Mouse (Mus musculus) heart, embryonic 12.5 days (tissue): ENCODE measurements around the gene Rnf145. TPM values are rescaled to one million over a fixed set of nuclear protein-coding genes. Genes with fewer than 3 reads are reported as not detected.

ENCODE experiments used
- ATAC-seq: fragments of 200-750 bp; cut with Nextera tagmentation; 2 replicates; pipeline ENCODE4 v1.8.0; 2017; ENCODE audit warnings: moderate TSS enrichment, moderate library complexity; ENCODE audit not compliant: insufficient number of reproducible peaks, low FRiP score
- H3K27ac ChIP-seq: fragments of 300-500 bp; sonication (generic); 2 replicates; pipeline ENCODE4 v1.5.1; 2016; ENCODE audit warnings: mild to moderate bottlenecking, moderate library complexity; ENCODE audit not compliant: poor library complexity, severe bottlenecking
- H3K27me3 ChIP-seq: fragments of 300-500 bp; sonication (generic); replicated peaks from 2 replicates; pipeline ENCODE4 v1.6.1; 2016; ENCODE audit warnings: mild to moderate bottlenecking, moderate library complexity
- H3K36me3 ChIP-seq: fragments of 300-500 bp; sonication (generic); 2 replicates; pipeline ENCODE4 v1.6.1; 2016; ENCODE audit warnings: mild to moderate bottlenecking, moderate library complexity
- H3K4me1 ChIP-seq: fragments of 300-500 bp; sonication (generic); replicated peaks from 2 replicates; pipeline ENCODE4 v1.6.1; 2016; ENCODE audit warnings: mild to moderate bottlenecking
- H3K4me2 ChIP-seq: fragments of 300-500 bp; sonication (generic); 2 replicates; pipeline ENCODE4 v1.6.1; 2016; ENCODE audit warnings: mild to moderate bottlenecking, moderate library complexity
- H3K4me3 ChIP-seq: fragments of 300-500 bp; sonication (generic); 2 replicates; pipeline ENCODE4 v1.5.1; 2016; ENCODE audit warnings: mild to moderate bottlenecking
- H3K9ac ChIP-seq: fragments of 300-500 bp; sonication (generic); 2 replicates; pipeline ENCODE4 v1.6.1; 2016; ENCODE audit warnings: mild to moderate bottlenecking, moderate library complexity
- H3K9me3 ChIP-seq: fragments of 300-500 bp; sonication (generic); replicated peaks from 2 replicates; pipeline ENCODE4 v1.6.1; 2016; ENCODE audit warnings: mild to moderate bottlenecking, moderate library complexity
- WGBS: fragments of 180-500 bp; shearing (Covaris S2); methylation state at CpG from one replicate; pipeline ENCODE4 v1.1.7; 2016; 5-methylcytosine and 5-hydroxymethylcytosine counted together
- polyA plus RNA-seq: library from polyadenylated mRNA; unstranded; fragments of >200 nt; fragmentation: Nextera tagmentation; extraction: Ambion mirVana; gene quantifications from 2 replicates; pipeline ENCODE4 v1.2.1, GENCODE M21; 2016

Gene Rnf145
- polyA plus RNA-seq, 1 experiment from 2014 or later = 70.6 TPM

GRCm38 (mm10) chr11:44512044-44513025, 6.4 kb upstream of the Rnf145 start:
- Histone ChIP-seq H3K27ac (0 out of 2 replicates have a peak overlapping the region, but pooled peaks have one; percentile 21), H3K36me3 (no peaks in the 10 kb centered on the region), H3K4me2 (no peak overlapping the region), H3K4me1 (peaks cover 11% of the 10 kb centered on the region; the same call in 1 of the 2 replicates), H3K4me3 (no peak overlapping the region), H3K27me3 (no peaks in the 10 kb centered on the region), H3K9me3 (no peaks in the 10 kb centered on the region), H3K9ac (no peak overlapping the region)
- WGBS = 62% methylated on average over 14 of the region's 14 CpGs
- peak; percentile 78 for ATAC-seq

GRCm38 (mm10) chr11:44513026-44513422, 5.7 kb upstream of the Rnf145 start:
- H3K27me3 ChIP-seq = no peaks in the 10 kb centered on the region
- H3K27ac ChIP-seq = no peak overlapping the region
- H3K9me3 ChIP-seq = no peaks in the 10 kb centered on the region
- H3K4me2 ChIP-seq = no peak overlapping the region
- no peak for ATAC-seq
- peaks cover 14% of the 10 kb centered on the region; the same call in 1 of the 2 replicates for H3K4me1 ChIP-seq
- 59% methylated on average over 2 of the region's 2 CpGs for WGBS
- no peak overlapping the region for H3K9ac ChIP-seq
- no peak overlapping the region for H3K4me3 ChIP-seq
- no peaks in the 10 kb centered on the region for H3K36me3 ChIP-seq

- no peaks in the 10 kb centered on the region for H3K36me3 ChIP-seq
- H3K4me3 ChIP-seq = no peak overlapping the region
- no peaks in the 10 kb centered on the region for H3K27me3 ChIP-seq
- WGBS = 64% methylated on average over 2 of the region's 2 CpGs
- H3K4me2 ChIP-seq = no peak overlapping the region
- H3K9ac ChIP-seq = no peak overlapping the region
- H3K4me1 ChIP-seq = peaks cover 6% of the 10 kb centered on the region; the same call in 1 of the 2 replicates
- no peak overlapping the region for H3K27ac ChIP-seq
- no peak for ATAC-seq
- no peaks in the 10 kb centered on the region for H3K9me3 ChIP-seq
These were observed 4.1 kb upstream of the Rnf145 start for GRCm38 (mm10) chr11:44514666-44515065.

- no peaks in the 10 kb centered on the region for H3K9me3 ChIP-seq
- no peak for ATAC-seq
- no peaks in the 10 kb centered on the region for H3K27me3 ChIP-seq
- 37% methylated on average over 1 of the region's 1 CpGs for WGBS
- no peak overlapping the region for H3K9ac ChIP-seq
- peaks cover 9% of the 10 kb centered on the region; the same call in 1 of the 2 replicates for H3K4me1 ChIP-seq
- H3K4me3 ChIP-seq = no peak overlapping the region
- H3K36me3 ChIP-seq = no peaks in the 10 kb centered on the region
- H3K27ac ChIP-seq = no peak overlapping the region
- H3K4me2 ChIP-seq = no peak overlapping the region
These were observed 2.4 kb upstream of the Rnf145 start for GRCm38 (mm10) chr11:44516362-44516761.

GRCm38 (mm10) chr11:44517561-44518280, 1.0 kb upstream of the Rnf145 start:
- H3K27me3 ChIP-seq = no peaks in the 10 kb centered on the region
- no peak overlapping the region for H3K27ac ChIP-seq
- ATAC-seq = no peak
- peak overlapping the region; percentile 97 for H3K4me3 ChIP-seq
- H3K4me2 ChIP-seq = no peak overlapping the region
- no peaks in the 10 kb centered on the region for H3K36me3 ChIP-seq
- 57% methylated on average over 6 of the region's 6 CpGs for WGBS
- no peaks in the 10 kb centered on the region for H3K9me3 ChIP-seq
- no peak overlapping the region for H3K9ac ChIP-seq
- H3K4me1 ChIP-seq = peaks cover 13% of the 10 kb centered on the region

- H3K4me1 ChIP-seq = peaks cover 24% of the 10 kb centered on the region
These were observed 559 bp downstream of the Rnf145 start for GRCm38 (mm10) chr11:44519096-44519949.

GRCm38 (mm10) chr11:44519950-44520761, 1.4 kb downstream of the Rnf145 start:
- ATAC-seq = peak; percentile 85
- H3K36me3 ChIP-seq = peaks cover 5% of the 10 kb centered on the region
- peak overlapping the region; percentile 97 for H3K4me3 ChIP-seq
- H3K27ac ChIP-seq = peak overlapping the region; percentile 95
- under 1% methylated on average over 28 of the region's 28 CpGs for WGBS
- H3K9me3 ChIP-seq = no peaks in the 10 kb centered on the region
- H3K9ac ChIP-seq = peak overlapping the region; percentile 98
- H3K4me1 ChIP-seq = peaks cover 24% of the 10 kb centered on the region
- H3K27me3 ChIP-seq = no peaks in the 10 kb centered on the region
- peak overlapping the region; percentile 76 for H3K4me2 ChIP-seq

More at GRCm38 (mm10) chr11:44519096-44519949, 559 bp downstream of the Rnf145 start:
- H3K27me3 ChIP-seq = no peaks in the 10 kb centered on the region
- peak overlapping the region; percentile 95 for H3K27ac ChIP-seq
- no peaks in the 10 kb centered on the region for H3K9me3 ChIP-seq
- H3K4me2 ChIP-seq = peak overlapping the region; percentile 76
- no peaks in the 10 kb centered on the region for H3K36me3 ChIP-seq
- H3K9ac ChIP-seq = peak overlapping the region; percentile 98
- H3K4me3 ChIP-seq = peak overlapping the region; percentile 97
- WGBS = under 1% methylated on average over 44 of the region's 61 CpGs
- peak; percentile 74 for ATAC-seq

GRCm38 (mm10) chr11:44522594-44522993, 3.8 kb downstream of the Rnf145 start:
- Histone ChIP-seq H3K4me1 (peaks cover 24% of the 10 kb centered on the region), H3K27me3 (no peaks in the 10 kb centered on the region), H3K27ac (no peak overlapping the region), H3K9me3 (no peaks in the 10 kb centered on the region), H3K36me3 (peaks cover 23% of the 10 kb centered on the region), H3K9ac (no peak overlapping the region), H3K4me2 (0 out of 2 replicates have a peak overlapping the region, but pooled peaks have one; percentile 15), H3K4me3 (no peak overlapping the region)
- WGBS = 75% methylated on average over 5 of the region's 5 CpGs
- no peak for ATAC-seq

- no peaks in the 10 kb centered on the region for H3K27me3 ChIP-seq
- H3K9me3 ChIP-seq = no peaks in the 10 kb centered on the region
- no peak overlapping the region for H3K9ac ChIP-seq
- H3K4me1 ChIP-seq = peaks cover 31% of the 10 kb centered on the region
- H3K27ac ChIP-seq = no peak overlapping the region
- no peak overlapping the region for H3K4me2 ChIP-seq
- 81% methylated on average over 4 of the region's 4 CpGs for WGBS
- ATAC-seq = no peak
- H3K4me3 ChIP-seq = no peak overlapping the region
- H3K36me3 ChIP-seq = peaks cover 42% of the 10 kb centered on the region
These were observed 7.0 kb downstream of the Rnf145 start for GRCm38 (mm10) chr11:44525765-44526164.
